Mouse (Mus musculus): Measurements from ENCODE around the gene Nfib.

GRCm38 (mm10) chr4:82304148-82304871, 401.2 kb downstream of the Nfib start:
- TF ChIP-seq EP300 (IDR thresholded peaks at IDR 0.05; ENCODE audit: low read depth in 1 of 2, low read length in 2 of 2) (no peak), POLR2A (IDR thresholded peaks at IDR 0.05; ENCODE audit: control insufficient read depth in 1 of 2, insufficient read depth in 1 of 2, low read depth in 1 of 2, low read length in 2 of 2, poor library complexity in 1 of 2) (no peak), CHD1 (IDR thresholded peaks at IDR 0.05; ENCODE audit: low read depth, low read length) (no peak), CTCF (IDR thresholded peaks at IDR 0.05 in 2 of 3, conservative IDR thresholded peaks at IDR 0.05 in 1 of 3; ENCODE audit: control insufficient read depth in 1 of 3, insufficient read depth in 1 of 3, low read depth in 2 of 3, low read length in 3 of 3, poor library complexity in 1 of 3, severe bottlenecking in 1 of 3) (no peak), GATA1 (IDR thresholded peaks at IDR 0.05; ENCODE audit: low read depth, low read length) (no peak), MAFK (IDR thresholded peaks at IDR 0.05; ENCODE audit: borderline replicate concordance, low read depth, low read length) (no peak)
